Mouse (Mus musculus): ENCODE measurements around the gene Per2. TPM values are rescaled to one million over a fixed set of nuclear protein-coding genes. Genes with fewer than 3 reads are reported as not detected.
A peak's percentile ranks its signal among the peaks of the same experiment; 100 is the strongest.

Per2 gene
- 0.04 and 0.05 TPM in 2 replicates for polyA plus RNA-seq (2012)

GRCm38 (mm10) chr1:91459059-91459809, at the start of gene Per2:
TSS of gene Per2 (minus strand) at chr1:91459324.
- H3K36me3 ChIP-seq (ENCODE audit: control insufficient read depth): no peaks in the 10 kb centered on the region
- H3K9me3 ChIP-seq (ENCODE audit: control insufficient read depth, low read length): no peaks in the 10 kb centered on the region
- H3K4me3 ChIP-seq (replicated peaks): peak within 1 kb of the TSS; percentile 73
- TF ChIP-seq GATA1 (IDR thresholded peaks at IDR 0.05; ENCODE audit: low read length) (no peak), TAL1 (IDR thresholded peaks at IDR 0.05; ENCODE audit: low read length) (no peak)
- peaks cover 46% of the 10 kb centered on the region for H3K4me1 ChIP-seq (ENCODE audit: control insufficient read depth)
- peaks cover 9% of the 10 kb centered on the region for H3K27me3 ChIP-seq (ENCODE audit: control insufficient read depth)

GRCm38 (mm10) chr1:91504615-91505014, 45.5 kb upstream of the Per2 start:
- Histone ChIP-seq H3K9me3 (ENCODE audit: control insufficient read depth, low read length) (no peaks in the 10 kb centered on the region), H3K27me3 (ENCODE audit: control insufficient read depth) (no peaks in the 10 kb centered on the region), H3K4me1 (ENCODE audit: control insufficient read depth) (no peaks in the 10 kb centered on the region), H3K36me3 (ENCODE audit: control insufficient read depth) (peaks cover 48% of the 10 kb centered on the region), H3K4me3 (replicated peaks) (no peak overlapping the region)
- TF ChIP-seq TAL1 (IDR thresholded peaks at IDR 0.05; ENCODE audit: low read length): no peak
- no peak for TF ChIP-seq GATA1 (IDR thresholded peaks at IDR 0.05; ENCODE audit: low read length)

GRCm38 (mm10) chr1:91498579-91498978, 39.5 kb upstream of the Per2 start:
- H3K27me3 ChIP-seq (ENCODE audit: control insufficient read depth): no peaks in the 10 kb centered on the region
- no peak for TF ChIP-seq TAL1 (IDR thresholded peaks at IDR 0.05; ENCODE audit: low read length)
- TF ChIP-seq GATA1 (IDR thresholded peaks at IDR 0.05; ENCODE audit: low read length): no peak
- H3K4me1 ChIP-seq (ENCODE audit: control insufficient read depth): peaks cover 26% of the 10 kb centered on the region
- H3K4me3 ChIP-seq (replicated peaks): no peak overlapping the region
- no peaks in the 10 kb centered on the region for H3K9me3 ChIP-seq (ENCODE audit: control insufficient read depth, low read length)
- peaks cover 33% of the 10 kb centered on the region for H3K36me3 ChIP-seq (ENCODE audit: control insufficient read depth)

- peak overlapping the region; percentile 89 for H3K4me3 ChIP-seq (replicated peaks)
- H3K36me3 ChIP-seq (ENCODE audit: control insufficient read depth): peaks cover 13% of the 10 kb centered on the region
- H3K4me1 ChIP-seq (ENCODE audit: control insufficient read depth): peaks cover 26% of the 10 kb centered on the region
- TF ChIP-seq TAL1 (IDR thresholded peaks at IDR 0.05; ENCODE audit: low read length): no peak
- no peak for TF ChIP-seq GATA1 (IDR thresholded peaks at IDR 0.05; ENCODE audit: low read length)
- H3K27me3 ChIP-seq (ENCODE audit: control insufficient read depth): no peaks in the 10 kb centered on the region; the same call in 1 of the 2 replicates
- H3K9me3 ChIP-seq (ENCODE audit: control insufficient read depth, low read length): no peaks in the 10 kb centered on the region
Observed at GRCm38 (mm10) chr1:91495321-91495720, 36.2 kb upstream of the Per2 start.

GRCm38 (mm10) chr1:91494457-91495140, 35.5 kb upstream of the Per2 start, which contains the start of gene Traf3ip1:
TSS of gene Traf3ip1 (plus strand) at chr1:91494647.
- peaks cover 5% of the 10 kb centered on the region for H3K36me3 ChIP-seq (ENCODE audit: control insufficient read depth)
- no peaks in the 10 kb centered on the region for H3K9me3 ChIP-seq (ENCODE audit: control insufficient read depth, low read length)
- TF ChIP-seq TAL1 (IDR thresholded peaks at IDR 0.05; ENCODE audit: low read length) (no peak), GATA1 (IDR thresholded peaks at IDR 0.05; ENCODE audit: low read length) (no peak)
- H3K4me3 ChIP-seq (replicated peaks): peak within 1 kb of the TSS; percentile 89
- no peaks in the 10 kb centered on the region; the same call in 1 of the 2 replicates for H3K27me3 ChIP-seq (ENCODE audit: control insufficient read depth)
- peaks cover 26% of the 10 kb centered on the region for H3K4me1 ChIP-seq (ENCODE audit: control insufficient read depth)

- H3K36me3 ChIP-seq (ENCODE audit: control insufficient read depth): peaks cover 3% of the 10 kb centered on the region
- no peaks in the 10 kb centered on the region; the same call in 1 of the 2 replicates for H3K27me3 ChIP-seq (ENCODE audit: control insufficient read depth)
- H3K4me1 ChIP-seq (ENCODE audit: control insufficient read depth): peaks cover 26% of the 10 kb centered on the region
- H3K9me3 ChIP-seq (ENCODE audit: control insufficient read depth, low read length): no peaks in the 10 kb centered on the region
- H3K4me3 ChIP-seq (replicated peaks): peak overlapping the region; percentile 89
- TF ChIP-seq TAL1 (IDR thresholded peaks at IDR 0.05; ENCODE audit: low read length) (no peak), GATA1 (IDR thresholded peaks at IDR 0.05; ENCODE audit: low read length) (no peak)
Observed at GRCm38 (mm10) chr1:91493938-91494337, 34.8 kb upstream of the Per2 start.

- Histone ChIP-seq H3K4me1 (ENCODE audit: control insufficient read depth) (peaks cover 26% of the 10 kb centered on the region), H3K27me3 (ENCODE audit: control insufficient read depth) (no peaks in the 10 kb centered on the region; the same call in 1 of the 2 replicates), H3K36me3 (ENCODE audit: control insufficient read depth) (no peaks in the 10 kb centered on the region), H3K9me3 (ENCODE audit: control insufficient read depth, low read length) (no peaks in the 10 kb centered on the region), H3K4me3 (replicated peaks) (no peak overlapping the region)
- no peak for TF ChIP-seq GATA1 (IDR thresholded peaks at IDR 0.05; ENCODE audit: low read length)
- TF ChIP-seq TAL1 (IDR thresholded peaks at IDR 0.05; ENCODE audit: low read length): no peak
Observed at GRCm38 (mm10) chr1:91492740-91493139, 33.6 kb upstream of the Per2 start.

GRCm38 (mm10) chr1:91490322-91490721, 31.2 kb upstream of the Per2 start:
- Histone ChIP-seq H3K36me3 (ENCODE audit: control insufficient read depth) (no peaks in the 10 kb centered on the region), H3K9me3 (ENCODE audit: control insufficient read depth, low read length) (no peaks in the 10 kb centered on the region), H3K4me1 (ENCODE audit: control insufficient read depth) (peaks cover 16% of the 10 kb centered on the region), H3K27me3 (ENCODE audit: control insufficient read depth) (peaks cover 5% of the 10 kb centered on the region), H3K4me3 (replicated peaks) (no peak overlapping the region)
- TF ChIP-seq GATA1 (IDR thresholded peaks at IDR 0.05; ENCODE audit: low read length): no peak
- TF ChIP-seq TAL1 (IDR thresholded peaks at IDR 0.05; ENCODE audit: low read length): no peak

- Histone ChIP-seq H3K27me3 (ENCODE audit: control insufficient read depth) (peaks cover 5% of the 10 kb centered on the region), H3K36me3 (ENCODE audit: control insufficient read depth) (no peaks in the 10 kb centered on the region), H3K4me1 (ENCODE audit: control insufficient read depth) (peaks cover 2% of the 10 kb centered on the region; the same call in 1 of the 2 replicates), H3K9me3 (ENCODE audit: control insufficient read depth, low read length) (no peaks in the 10 kb centered on the region), H3K4me3 (replicated peaks) (no peak overlapping the region)
- TF ChIP-seq TAL1 (IDR thresholded peaks at IDR 0.05; ENCODE audit: low read length) (no peak), GATA1 (IDR thresholded peaks at IDR 0.05; ENCODE audit: low read length) (0 out of 2 replicates have a peak, but pooled peaks have one; percentile 11)
Observed at GRCm38 (mm10) chr1:91486165-91486564, 27.0 kb upstream of the Per2 start.
